Mouse (Mus musculus) liver, adult (tissue): ENCODE results near the gene Sp9.

Experiments
- GATA4 ChIP-seq: IDR thresholded peaks from 2 replicates; pipeline ENCODE4 v1.6.1; 2014; ENCODE audit warnings: mild to moderate bottlenecking, low read length; ENCODE audit not compliant: insufficient replicate concordance

The Sp9 gene

DNA sequence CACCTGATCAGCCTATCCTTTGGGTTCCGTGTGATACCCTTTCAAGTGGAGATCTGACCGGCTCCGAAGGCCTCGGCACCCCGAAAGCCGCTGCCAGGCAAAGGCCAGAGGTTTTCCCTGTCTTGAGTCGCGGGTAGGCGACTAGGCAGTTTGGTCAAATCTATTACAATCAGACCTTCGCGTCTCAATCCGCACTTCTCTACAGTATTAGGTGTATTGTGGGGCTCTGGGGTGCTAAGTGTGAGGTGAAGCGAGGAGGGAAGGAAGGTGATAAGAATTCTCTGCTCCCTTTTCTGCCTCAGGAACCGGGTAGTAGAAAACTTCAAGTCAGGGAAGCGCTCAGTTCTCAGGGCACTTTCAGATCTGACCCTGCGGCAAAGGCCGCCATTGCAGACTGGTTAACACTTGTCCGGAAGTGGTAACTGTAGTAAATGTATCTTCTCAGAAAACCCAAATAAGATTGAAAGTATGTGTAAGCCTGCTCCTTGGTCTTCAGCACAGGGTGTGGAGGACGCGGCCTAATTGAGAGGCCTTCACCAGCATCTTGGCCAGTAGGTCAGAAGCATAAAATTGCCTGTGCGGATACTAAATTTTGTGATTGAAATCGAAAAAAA, 9.4 kb downstream of the Sp9 start:
- no peak for TF ChIP-seq GATA4

GRCm38 (mm10) chr2:73281707-73282106, 10.0 kb downstream of the Sp9 start:
- TF ChIP-seq GATA4: no peak

- TF ChIP-seq GATA4: no peak
Observed at GRCm38 (mm10) chr2:73285630-73286029, 13.9 kb downstream of the Sp9 start.

GRCm38 (mm10) chr2:73291130-73291529, 19.4 kb downstream of the Sp9 start:
- TF ChIP-seq GATA4: no peak

DNA sequence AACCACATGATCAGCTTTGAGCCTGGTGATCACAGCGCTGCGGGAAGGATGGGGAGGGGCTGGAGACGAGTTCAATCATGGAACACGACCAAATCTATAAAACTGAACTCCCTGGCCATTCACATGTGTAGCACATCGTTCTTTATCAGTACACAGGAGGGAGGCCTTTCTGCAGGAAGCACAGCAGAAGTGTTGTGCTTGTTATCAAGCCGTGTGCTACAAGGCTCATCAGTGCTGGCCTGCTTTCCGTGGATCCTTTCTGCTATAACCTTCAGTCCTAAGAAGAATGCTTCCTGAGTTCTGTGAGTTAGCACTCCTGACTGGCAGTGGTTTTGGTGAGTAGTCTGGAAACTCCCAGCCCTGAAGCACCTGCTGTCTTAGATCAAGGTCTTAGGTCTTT, 23.3 kb downstream of the Sp9 start:
- TF ChIP-seq GATA4: no peak

DNA sequence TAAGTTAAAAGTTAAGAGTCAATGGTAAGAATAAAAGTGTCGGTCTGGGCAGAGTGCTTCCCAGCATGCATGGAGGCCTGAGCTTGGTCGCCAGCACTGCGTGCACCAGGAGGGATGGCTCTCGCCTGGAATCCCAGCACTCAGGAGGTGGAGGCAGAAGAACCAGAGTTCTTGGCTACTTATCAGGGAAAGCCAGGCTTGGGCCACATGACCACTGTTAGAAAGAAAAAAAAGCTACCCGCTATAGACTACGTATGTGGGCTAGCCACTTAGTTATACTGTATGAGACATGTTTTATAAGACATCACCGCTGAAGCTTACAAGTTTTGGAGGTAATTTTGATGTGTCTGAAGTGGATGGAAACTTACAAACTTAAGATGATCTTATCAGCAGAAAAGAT, 26.4 kb downstream of the Sp9 start:
- no peak for TF ChIP-seq GATA4

- TF ChIP-seq GATA4: no peak
Observed at GRCm38 (mm10) chr2:73298841-73299240, 27.1 kb downstream of the Sp9 start.

DNA sequence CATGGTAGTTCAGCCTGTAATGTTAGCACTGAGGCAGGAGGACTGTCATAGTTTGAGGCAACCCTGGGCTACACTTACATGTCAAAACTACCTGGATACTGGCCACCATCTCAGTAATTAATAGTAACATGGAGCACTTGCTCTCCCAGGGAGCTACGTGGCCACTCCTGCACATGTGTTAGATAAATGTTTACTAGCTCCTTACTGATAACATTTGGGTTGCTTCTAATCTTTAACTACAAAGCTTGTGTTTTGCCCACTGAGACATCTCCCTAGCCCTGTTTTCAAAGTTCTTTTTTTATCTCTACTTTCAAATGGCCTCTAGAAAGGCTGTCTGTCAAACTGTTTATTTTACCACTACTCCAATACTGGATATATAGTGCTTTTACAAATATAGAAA, 30.3 kb downstream of the Sp9 start:
- TF ChIP-seq GATA4: no peak

GRCm38 (mm10) chr2:73302722-73303121, 31.0 kb downstream of the Sp9 start:
- TF ChIP-seq GATA4: no peak

GRCm38 (mm10) chr2:73304506-73304905, 32.8 kb downstream of the Sp9 start:
- no peak for TF ChIP-seq GATA4

GRCm38 (mm10) chr2:73306006-73306405, 34.3 kb downstream of the Sp9 start:
- no peak for TF ChIP-seq GATA4

- no peak for TF ChIP-seq GATA4
Observed at GRCm38 (mm10) chr2:73312152-73313116, 40.7 kb downstream of the Sp9 start, which contains the start of the genes Scrn3 and Cir1. Scrn3 (plus strand) TSS chr2:73312601. Cir1 (minus strand) TSS chr2:73312701.

- no peak for TF ChIP-seq GATA4
Observed at GRCm38 (mm10) chr2:73313117-73313501, 41.4 kb downstream of the Sp9 start.

DNA sequence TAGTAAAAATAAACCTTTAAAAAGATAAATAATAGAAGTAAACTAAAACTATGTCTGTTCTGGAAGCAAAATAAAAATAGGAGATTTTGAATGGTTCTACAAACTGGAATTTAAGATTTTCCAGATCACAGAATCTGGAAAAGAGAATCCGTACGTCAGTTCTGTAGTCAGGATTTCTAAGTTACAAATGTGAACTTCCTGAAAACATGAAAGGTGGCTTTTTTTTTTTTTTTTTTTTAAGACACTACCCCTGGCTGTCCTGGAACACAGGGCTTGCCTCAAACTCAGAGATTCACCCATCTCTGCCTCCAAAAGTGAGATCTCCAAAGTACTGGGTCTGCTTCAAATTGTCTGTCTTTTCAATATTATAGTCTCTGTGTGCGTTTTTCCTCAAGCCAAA, 42.6 kb downstream of the Sp9 start:
- TF ChIP-seq GATA4: no peak

GRCm38 (mm10) chr2:73317426-73317825, 45.7 kb downstream of the Sp9 start:
- TF ChIP-seq GATA4: no peak

DNA sequence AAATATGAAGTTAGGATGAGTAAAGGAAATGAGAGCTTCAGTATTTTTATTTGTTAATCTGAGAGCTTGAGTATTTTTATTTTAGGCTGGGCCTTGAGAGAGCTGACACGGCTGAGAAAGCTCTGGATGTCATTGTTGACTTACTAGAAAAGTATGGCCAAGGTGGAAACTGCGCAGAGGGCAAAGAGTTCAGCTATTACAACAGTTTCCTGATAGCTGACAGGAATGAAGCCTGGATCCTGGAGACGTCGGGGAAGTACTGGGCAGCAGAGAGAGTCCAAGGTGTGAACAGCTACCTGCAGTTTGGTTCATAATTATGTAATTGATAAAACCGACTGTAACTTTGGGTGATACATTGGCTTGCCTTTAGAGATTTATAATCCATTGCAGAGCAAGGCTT, 47.5 kb downstream of the Sp9 start:
- no peak for TF ChIP-seq GATA4
